Mouse (Mus musculus) Patski (cell line): ENCODE measurements around the gene Chst11. TPM values are rescaled to one million over a fixed set of nuclear protein-coding genes. Genes with fewer than 3 reads are reported as not detected.

Experiments used
- ATAC-seq: fragments of 100-300 bp; one replicate; pipeline ENCODE4 v1.8.0; 2021
- CTCF ChIA-PET: fragments of 350-600 bp; sonication (Branson Sonifier 250); formaldehyde crosslinking; loops from one replicate; lab custom pipeline; 2022; ENCODE audit warnings: inconsistent platforms; lab: Charles Lee
- POLR2A ChIA-PET: fragments of 350-600 bp; sonication (Branson Sonifier 250); formaldehyde crosslinking; loops from one replicate; lab custom pipeline; 2022; ENCODE audit warnings: antibody characterized with exemption, inconsistent platforms; lab: Charles Lee
- DNase-seq: peaks from one replicate; pipeline ENCODE4 v3.0.0-alpha.2; 2011; ENCODE audit warnings: low read depth, low spot score
- H3K27me3 ChIP-seq: fragments of 371-371 bp; one replicate; pipeline ENCODE4 v1.5.1; 2021
- CTCF ChIP-seq: fragments of 100-300 bp; IDR thresholded peaks from one replicate; pipeline ENCODE4 v1.5.1; 2021
- in situ Hi-C: fragments of 300-500 bp; cut with MboI; formaldehyde crosslinking; loops from 3 replicates; pipeline ENCODE4 v1.11.1; 2018; ENCODE audit warnings: low pct_unique_long_range_greater_than_20kb, mixed read lengths
- polyA plus RNA-seq: library from polyadenylated mRNA; unstranded; gene quantifications from one replicate; pipeline ENCODE4 v1.2.3, GENCODE M21; 2021

Chst11 gene
- polyA plus RNA-seq, 1 experiment from 2014 or later, result 10.3 TPM

DNA sequence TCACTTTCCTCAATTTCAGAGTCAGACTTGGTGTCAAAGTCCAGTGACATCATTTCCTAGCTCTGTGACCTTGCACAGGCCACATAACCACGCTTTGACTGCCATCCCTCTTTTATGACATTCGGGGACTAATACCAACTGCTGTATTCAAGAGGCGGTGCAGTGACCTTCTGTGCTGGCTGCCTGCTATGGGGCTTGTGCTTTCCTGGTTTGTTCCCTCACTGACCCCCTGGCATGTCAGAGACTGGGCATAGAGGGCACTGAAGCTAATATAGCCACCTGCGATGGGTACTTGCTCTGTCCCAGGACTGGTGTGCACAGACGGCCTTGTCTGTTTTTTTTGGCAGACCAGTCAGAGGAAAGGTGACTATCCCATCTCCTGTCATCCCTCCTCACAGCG is 108.4 kb downstream of the Chst11 start:
- ChIA-PET POLR2A (no interaction called here), CTCF (no interaction called here)
- in situ Hi-C loops, result loop anchor here (10.0 kb wide), 1 partner anchor 109 kb away; the partner anchor contains the start of gene Chst11
- ATAC-seq (no peak), DNase-seq (no peak)
- no peak for TF ChIP-seq CTCF
- no peaks in the 10 kb centered on the region for H3K27me3 ChIP-seq

DNA sequence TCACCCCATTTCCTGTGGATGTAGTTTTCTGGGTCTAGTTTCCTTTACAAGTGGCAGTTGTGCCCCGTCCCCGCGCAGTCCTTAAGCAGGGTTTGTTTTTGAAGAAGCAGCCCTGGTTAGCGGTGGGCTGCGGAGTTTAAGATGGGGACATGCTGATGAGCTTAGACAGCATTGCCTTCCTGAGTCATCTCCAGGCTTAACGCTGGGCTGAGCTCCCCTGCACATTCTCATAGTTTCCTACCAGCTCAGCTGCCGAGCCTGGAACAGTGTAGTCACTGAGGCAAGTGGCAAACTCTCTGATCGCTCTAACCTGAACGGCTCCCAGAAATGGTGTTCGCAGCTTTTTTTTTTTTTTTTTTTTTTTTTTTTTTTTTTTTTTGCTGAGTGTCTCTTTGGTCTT is 109.0 kb downstream of the Chst11 start:
- in situ Hi-C loops, result loop anchor here (10.0 kb wide), 1 partner anchor 109 kb away; the partner anchor contains the start of gene Chst11
- no peaks in the 10 kb centered on the region for H3K27me3 ChIP-seq
- ChIA-PET CTCF (no interaction called here), POLR2A (no interaction called here)
- DNase-seq, result peak; percentile 75
- no peak for TF ChIP-seq CTCF
- peak; percentile 93 for ATAC-seq

DNA sequence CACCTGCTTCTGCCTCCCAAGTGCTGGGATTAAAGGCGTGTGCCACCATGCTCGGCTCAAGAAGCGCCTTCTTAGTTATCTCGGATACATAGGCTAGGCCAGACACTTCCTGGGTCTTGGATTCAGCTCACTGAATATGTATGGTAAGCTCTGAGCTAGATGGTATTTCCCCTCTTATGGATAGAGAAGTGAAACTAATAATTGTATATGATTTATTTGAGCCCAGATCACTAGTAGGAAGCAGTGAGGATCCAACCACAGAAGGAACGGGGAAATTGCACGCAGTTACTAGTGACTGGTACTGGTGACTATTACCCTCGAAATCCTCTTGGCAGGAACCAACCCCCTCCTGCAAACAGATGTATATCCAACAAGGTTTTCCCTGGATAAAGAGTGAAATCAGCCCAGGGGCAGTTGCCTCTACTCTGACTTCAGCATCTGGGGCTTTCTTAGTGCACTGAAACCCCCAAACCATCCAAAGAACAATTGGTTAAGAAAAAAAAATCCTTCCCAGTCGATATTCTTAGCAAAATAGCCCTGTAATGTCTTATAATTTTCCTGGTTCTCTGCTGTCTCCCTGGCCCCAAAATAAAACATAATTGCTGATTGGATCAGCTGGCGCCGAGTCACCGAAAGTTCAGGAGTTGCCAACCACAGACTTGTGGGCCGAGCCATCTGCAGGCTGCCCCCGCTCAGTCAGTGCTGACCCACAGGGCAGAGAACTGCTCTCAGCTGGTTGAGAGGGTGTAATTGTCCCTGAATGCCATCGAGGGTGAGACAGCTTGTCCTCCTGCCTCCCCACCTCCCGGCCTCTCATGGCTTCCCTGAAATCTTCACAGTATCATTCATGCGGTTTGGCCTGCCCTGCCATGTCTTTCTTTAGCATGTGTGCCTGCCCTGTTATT is 109.8 kb downstream of the Chst11 start:
- ATAC-seq (peak; percentile 16), DNase-seq (no peak)
- in situ Hi-C loops, result loop anchor here (10.0 kb wide), 1 partner anchor 110 kb away; the partner anchor contains the start of gene Chst11
- no peaks in the 10 kb centered on the region for H3K27me3 ChIP-seq
- ChIA-PET POLR2A (no interaction called here), CTCF (no interaction called here)
- no peak for TF ChIP-seq CTCF

DNA sequence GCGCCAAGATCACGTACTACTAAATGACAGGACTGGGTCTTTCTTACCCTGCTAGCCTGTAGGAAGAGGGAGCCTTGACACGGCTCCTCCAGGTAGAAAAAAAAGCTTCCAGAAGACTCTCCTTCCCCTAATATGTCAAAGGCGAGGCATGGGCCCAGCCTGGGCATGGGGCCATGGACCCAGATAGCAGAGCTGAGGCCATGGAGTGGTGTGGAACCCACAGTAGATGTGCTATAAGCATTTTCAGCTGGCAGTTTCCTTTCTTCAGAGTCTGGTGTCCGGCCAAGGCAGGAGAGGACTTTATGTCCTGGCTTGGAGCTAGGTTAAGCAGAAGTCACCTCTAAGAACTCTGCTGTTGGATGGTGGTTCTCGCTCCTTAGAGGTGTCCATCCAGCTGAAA is 111.0 kb downstream of the Chst11 start:
- no peaks in the 10 kb centered on the region for H3K27me3 ChIP-seq
- in situ Hi-C loops, result loop anchor here (10.0 kb wide), 1 partner anchor 111 kb away; the partner anchor contains the start of gene Chst11
- CTCF ChIA-PET, result no interaction called here
- ATAC-seq, result no peak
- TF ChIP-seq CTCF, result no peak
- no peak for DNase-seq
- POLR2A ChIA-PET, result no interaction called here

DNA sequence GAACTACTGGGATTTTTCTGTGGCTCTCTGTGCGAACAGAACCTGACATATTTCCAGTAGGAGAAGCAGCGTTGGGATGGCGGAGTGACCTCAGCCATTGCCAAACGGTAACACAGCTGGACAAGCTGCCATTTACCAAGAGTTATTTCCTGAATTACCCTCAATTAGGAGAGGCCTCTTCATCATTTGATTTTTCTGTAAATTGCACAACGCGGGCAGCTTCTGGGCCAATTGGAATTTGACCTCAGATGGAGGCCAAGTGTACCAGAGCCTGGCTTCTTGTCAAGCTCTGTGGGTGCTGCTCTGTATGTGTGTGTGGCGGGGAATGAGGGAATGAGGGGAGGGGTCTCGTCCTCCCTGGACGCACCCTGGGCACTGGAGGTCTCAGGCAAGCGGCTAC is 113.6 kb downstream of the Chst11 start:
- CTCF ChIA-PET, result interaction anchor here (1.0 kb wide), 1 partner anchor 24 kb away, joined by 4 read pairs; no protein-coding TSS in a partner anchor
- in situ Hi-C loops, result loop anchor here (10.0 kb wide), 1 partner anchor 114 kb away; the partner anchor contains the start of gene Chst11
- no peak for TF ChIP-seq CTCF
- ATAC-seq (no peak), DNase-seq (no peak)
- POLR2A ChIA-PET, result no interaction called here
- H3K27me3 ChIP-seq, result no peaks in the 10 kb centered on the region

DNA sequence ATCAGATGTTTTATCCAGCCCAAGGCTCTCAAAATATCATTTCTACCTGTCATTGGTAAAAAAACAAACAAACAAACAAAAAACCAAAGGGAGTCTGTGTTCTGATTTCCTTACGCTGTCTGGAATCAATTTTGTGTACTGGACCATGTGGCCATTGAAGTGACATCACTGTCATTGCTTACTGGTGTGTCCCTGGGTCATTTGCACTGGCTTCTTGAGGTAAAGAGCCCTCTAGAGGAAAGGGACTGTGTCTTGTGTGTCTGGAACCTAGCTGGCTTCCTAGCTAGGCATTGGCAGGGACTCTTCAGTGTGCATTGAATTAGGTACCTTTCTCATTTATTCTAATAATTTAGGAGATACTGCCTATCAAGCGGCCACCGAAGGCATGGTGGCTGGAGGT is 114.4 kb downstream of the Chst11 start:
- POLR2A ChIA-PET, result no interaction called here
- TF ChIP-seq CTCF, result no peak
- ATAC-seq (no peak), DNase-seq (no peak)
- in situ Hi-C loops, result loop anchor here (10.0 kb wide), 1 partner anchor 115 kb away; the partner anchor contains the start of gene Chst11
- H3K27me3 ChIP-seq, result no peaks in the 10 kb centered on the region
- CTCF ChIA-PET, result interaction anchor here (1.0 kb wide), 1 partner anchor 25 kb away, joined by 4 read pairs; no protein-coding TSS in a partner anchor

DNA sequence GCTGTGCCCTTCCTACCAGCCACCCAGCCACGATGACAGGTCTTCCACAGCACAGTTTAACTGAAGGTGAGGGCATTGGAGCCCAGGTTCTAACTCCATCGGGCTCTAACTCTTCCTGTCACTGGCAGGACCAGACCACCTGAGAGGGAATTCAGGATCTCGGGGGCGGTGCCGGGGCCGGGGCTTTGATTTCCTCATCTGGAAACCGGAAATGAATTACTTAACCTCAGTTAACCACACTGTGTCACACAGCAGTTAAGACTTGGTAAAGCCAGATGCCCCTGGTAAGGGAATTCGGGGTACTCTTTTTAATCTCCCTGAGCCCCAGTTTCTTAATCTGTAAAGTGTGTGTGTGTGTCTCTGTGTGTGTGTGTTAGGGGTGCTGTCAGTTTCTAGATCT is 115.6 kb downstream of the Chst11 start:
- no peak for ATAC-seq
- TF ChIP-seq CTCF, result no peak
- DNase-seq, result no peak
- in situ Hi-C loops, result no loop called here
- POLR2A ChIA-PET, result interaction anchor here (0.6 kb wide), 1 partner anchor 129 kb away, joined by 4 read pairs; no protein-coding TSS in a partner anchor
- H3K27me3 ChIP-seq, result no peaks in the 10 kb centered on the region
- CTCF ChIA-PET, result no interaction called here

DNA sequence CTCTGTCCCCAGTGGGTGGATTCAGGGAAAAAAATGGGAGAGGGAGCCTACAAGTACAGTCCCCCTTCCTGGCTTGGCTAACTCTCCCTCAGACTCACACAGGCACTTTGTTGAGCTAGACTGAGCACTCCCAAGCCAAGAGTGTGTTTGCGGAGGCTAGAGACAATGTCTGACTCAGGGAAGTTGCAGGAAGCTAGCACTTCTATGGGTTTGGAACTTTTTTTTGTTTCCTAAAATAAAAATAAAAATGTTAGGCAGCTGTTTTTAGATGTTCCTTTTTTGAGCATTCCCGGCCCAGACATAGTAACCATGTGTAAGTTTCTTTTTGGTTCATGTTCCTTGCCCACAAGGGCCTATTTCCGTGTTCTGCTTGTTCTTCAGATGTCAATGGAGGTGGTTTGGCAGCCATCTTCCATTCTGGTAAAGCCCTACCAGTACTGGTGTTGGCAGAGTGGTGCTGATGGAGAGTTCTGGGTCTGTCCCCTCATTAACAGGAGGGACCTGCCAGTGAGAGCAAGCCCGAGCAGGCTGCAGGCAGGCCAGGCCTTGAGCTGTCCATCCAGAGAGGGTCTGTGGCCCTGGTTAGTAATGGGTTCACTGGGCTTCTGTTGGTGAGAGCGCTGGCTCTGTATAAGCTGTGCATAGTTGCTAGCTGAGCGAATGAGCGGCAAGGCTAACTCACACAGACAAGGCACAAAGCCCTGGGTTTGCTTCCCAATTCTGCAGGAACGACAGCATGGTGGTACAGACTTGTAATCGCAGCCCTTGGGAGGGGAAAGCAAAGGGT is 116.3 kb downstream of the Chst11 start:
- CTCF ChIA-PET, result no interaction called here

DNA sequence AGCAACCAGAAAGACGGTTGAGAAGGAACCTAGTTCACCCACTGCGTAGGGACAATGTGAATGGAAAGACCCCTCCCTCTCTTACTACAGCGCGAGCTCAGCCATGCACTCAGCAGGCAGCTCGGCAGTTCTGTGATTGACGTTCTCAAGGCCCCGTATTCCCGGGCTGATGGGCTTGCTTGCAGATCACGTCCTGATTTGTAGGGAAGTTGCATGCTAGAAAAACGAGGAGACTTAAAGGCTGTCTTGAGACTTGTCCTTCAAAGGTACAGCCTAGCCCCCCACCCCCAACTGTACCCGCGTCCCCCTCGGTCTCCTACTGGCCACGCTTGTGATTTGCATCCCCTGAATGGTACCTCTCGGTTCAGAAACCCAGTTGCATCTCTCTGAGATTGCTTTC is 117.4 kb downstream of the Chst11 start:
- ATAC-seq, result no peak
- no peak for DNase-seq
- CTCF ChIA-PET, result interaction anchor here (1.3 kb wide), 1 partner anchor 10 kb away, joined by 3 read pairs; no protein-coding TSS in a partner anchor
- no peaks in the 10 kb centered on the region for H3K27me3 ChIP-seq
- in situ Hi-C loops, result no loop called here
- POLR2A ChIA-PET, result interaction anchor here (0.6 kb wide), 1 partner anchor 13 kb away, joined by 3 read pairs; no protein-coding TSS in a partner anchor
- no peak for TF ChIP-seq CTCF

More for the DNA sequence above, 116.3 kb downstream of the Chst11 start:
- POLR2A ChIA-PET, result no interaction called here
- in situ Hi-C loops, result no loop called here
- H3K27me3 ChIP-seq, result no peaks in the 10 kb centered on the region
- ATAC-seq (no peak), DNase-seq (no peak)
- no peak for TF ChIP-seq CTCF

DNA sequence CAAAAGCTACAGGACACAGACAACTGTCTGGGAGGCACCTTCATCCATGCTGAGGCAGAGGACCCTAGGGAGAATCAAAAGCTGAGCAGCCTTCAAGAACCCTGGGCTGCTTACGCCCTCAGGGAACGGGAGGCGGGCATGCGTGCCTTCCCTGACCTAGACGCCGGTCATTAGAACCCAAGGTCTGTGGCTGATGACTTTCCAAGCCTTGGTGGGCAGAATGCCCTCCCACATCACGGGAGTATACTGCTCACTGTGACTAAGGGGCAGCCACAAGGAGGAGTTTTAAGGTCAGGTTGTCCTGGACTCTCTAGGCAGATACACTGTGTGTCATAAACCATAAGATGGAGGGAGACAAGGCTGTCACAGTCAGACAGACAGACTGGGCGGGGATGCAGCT is 118.9 kb downstream of the Chst11 start:
- CTCF ChIA-PET, result no interaction called here
- POLR2A ChIA-PET, result no interaction called here
- in situ Hi-C loops, result no loop called here
- no peak for DNase-seq
- no peak for TF ChIP-seq CTCF
- no peaks in the 10 kb centered on the region for H3K27me3 ChIP-seq
- no peak for ATAC-seq
